Mouse (Mus musculus): ENCODE measurements at regions not wholly inside any gene's neighbourhood (a gene's known extent, or its start where the extent isn't known, plus 50 kb on each side); places are given as distances from the start of the nearest gene placed in this dataset.

DNA sequence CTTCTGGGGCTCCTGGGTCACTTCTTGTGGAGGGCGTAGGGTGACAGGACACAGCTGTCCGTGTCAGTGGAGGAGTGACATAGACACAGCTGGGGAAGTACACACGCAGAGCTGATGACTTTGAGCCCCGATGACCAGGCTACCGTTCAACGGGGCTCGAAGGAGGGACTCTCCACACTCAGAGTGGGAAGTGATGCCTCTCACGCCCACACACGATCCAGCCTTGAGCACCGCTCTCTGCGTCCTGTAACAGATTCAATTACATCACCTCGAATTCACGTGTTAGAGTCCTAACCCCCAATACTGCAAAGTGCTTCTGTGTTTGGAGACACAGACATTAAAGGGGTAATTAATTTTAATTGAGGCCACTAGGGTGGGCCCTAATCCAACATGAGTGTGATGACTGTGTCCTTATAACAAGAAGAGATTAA lies 101.4 kb upstream of the Sdk2 start:
- no peak for DNase-seq (ENCODE audit: low spot score in 2 of 2)

DNA sequence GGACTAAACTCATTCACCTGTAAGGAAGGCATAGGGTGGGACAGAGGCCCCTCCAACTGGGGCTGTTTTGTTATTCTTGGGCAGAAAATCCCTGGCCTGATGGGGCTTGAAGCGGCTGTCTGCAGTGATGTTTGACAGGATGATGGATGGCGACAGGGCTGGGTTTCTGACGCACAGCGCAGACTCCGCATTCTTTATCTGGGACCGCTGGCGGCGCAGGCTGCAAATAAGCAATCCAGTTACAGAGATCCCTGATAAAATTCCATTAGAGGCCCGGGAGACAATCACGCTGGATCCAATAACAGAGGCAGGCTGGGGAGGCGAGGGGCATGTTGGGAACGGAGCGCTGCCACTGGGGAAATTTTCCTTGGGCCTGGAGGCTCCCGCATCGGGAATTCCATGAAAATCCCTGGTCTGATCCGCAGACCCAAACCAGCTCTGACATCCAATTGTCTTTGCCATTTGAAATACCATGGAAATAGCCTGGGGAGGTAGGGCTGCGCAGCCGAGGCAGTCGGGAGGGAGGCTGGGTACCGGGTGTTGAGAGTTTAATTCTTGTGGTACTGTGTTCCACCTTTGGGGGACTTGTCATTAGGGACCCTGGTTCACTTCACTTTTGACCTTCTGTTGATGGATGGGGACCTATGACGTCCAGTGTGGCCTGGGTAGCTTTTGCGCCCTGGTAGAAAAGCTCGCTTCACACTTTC lies 99.0 kb upstream of the Sdk2 start:
- DNase-seq (ENCODE audit: low spot score in 2 of 2), result no peak

DNA sequence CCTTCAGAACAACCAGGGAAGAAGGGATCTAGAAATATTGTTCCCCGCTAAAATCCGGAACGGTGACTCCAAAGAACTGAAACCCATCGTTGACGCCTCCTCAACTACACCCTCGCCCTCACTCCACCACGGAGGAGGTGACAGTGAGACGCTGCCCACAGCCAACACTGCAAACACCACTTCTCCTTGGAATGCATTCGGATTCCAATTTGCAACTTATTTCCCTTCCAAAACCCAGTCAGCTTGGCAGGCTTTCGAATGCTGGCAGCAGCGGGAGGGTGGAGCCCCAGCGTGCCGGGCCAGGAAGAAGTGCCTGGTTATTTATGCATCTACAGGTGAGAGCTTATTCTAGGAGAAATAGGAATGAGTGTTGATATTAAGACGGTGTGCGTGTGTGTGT lies 85.9 kb upstream of the Sdk2 start:
- DNase-seq (ENCODE audit: low spot score in 2 of 2), result peak; percentile 30 to 53

DNA sequence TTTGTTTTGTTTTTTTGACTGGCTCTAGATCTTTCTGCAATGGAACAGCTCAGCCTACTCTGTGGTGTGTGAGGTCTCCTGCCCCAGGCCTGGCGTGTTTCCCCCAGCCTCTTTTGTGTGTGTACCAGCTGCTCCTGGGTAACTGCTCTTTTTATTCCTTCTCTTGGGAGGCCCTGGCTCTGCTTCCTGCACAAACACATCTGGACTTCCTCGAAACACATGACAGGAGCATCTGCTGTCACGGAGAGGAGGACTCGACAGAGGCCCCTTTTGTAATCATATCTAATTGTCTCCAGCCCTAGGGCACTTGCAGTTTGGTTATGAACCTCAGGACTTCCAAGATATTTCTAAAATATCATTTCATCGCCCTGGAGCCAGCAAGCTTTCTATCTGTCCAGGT lies 79.5 kb upstream of the Sdk2 start:
- no peak for DNase-seq (ENCODE audit: low spot score in 2 of 2)

DNA sequence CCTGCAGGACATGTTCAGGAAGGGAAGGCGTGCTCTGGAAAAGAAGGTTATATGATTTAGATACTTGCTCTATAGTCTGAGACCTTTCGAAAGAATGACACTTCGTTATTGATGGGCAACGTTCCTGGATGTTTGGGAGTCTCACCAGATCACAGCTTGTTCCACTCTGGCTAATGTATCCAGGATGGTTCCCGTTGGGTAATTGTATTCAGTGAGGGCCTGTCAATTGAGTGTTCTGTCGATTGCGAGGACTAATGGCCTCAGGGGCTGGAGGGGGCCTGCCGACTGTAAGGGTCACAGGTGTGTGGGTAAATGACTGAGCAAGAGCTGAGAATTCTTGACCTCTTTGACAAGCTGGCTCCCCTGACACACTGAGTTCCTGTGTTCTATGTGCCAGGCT lies 62.4 kb upstream of the Sdk2 start:
- no peak for DNase-seq (ENCODE audit: low spot score in 2 of 2)

DNA sequence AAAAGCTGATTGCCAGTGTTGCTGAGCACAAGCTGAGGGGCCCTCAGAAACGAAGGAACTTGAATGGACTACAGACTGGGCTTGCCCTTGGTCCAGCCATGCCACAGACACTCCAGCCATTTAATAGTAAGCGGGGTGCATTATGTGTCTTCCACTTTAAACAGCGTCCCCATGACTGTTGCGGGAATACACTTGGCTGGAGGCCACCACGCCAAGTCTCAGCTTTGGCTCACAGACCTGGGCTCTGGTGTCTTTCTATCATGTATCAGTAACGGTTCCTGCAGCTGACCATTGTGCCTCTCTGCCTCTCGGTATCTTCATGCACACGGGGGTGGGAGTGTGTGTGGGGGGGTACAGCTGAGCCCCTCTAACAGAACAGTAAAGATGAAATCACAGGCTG lies 62.0 kb upstream of the Sdk2 start:
- no peak for DNase-seq (ENCODE audit: low spot score in 2 of 2)

DNA sequence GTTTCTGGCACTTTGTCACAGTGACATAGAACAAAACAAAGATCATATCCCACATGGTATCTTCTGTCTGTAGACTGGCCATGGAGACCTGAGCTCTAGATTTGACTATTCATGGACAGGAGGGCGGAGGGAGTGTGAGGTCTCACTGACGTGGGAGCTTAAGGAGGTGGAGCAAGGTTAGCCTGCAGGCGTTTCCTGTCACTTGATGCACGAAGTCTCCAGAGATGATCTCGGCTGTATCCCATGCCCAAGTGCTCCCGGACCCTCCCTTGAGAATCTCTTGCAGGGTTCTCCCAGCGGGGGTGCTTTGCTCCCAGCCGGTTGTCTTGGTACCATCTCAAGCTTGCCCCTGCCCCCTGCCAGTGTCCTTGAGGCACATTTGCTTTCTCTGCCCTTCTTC lies 60.6 kb upstream of the Sdk2 start:
- no peak for DNase-seq (ENCODE audit: low spot score in 2 of 2)

DNA sequence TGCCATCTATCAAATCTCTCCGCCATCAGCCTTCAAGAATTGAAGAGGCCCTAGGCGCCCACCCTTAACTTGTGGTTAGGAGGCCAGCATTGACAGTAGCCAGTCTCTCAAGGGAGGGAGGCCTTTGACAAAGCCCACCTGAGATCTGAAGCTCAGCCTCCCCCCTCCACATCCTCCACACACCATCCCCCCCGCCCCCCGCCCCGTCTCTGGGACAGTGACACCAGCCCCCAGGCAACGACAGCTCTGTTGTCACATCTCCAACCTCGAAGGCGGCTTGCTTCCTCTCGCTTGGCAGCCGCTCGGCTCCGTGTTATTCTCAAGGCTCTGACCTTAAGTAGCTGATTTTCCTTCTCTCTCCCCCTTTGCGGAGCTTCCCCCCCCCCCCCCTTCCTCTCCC lies 55.3 kb upstream of the Sdk2 start:
- no peak for DNase-seq (ENCODE audit: low spot score in 2 of 2)

DNA sequence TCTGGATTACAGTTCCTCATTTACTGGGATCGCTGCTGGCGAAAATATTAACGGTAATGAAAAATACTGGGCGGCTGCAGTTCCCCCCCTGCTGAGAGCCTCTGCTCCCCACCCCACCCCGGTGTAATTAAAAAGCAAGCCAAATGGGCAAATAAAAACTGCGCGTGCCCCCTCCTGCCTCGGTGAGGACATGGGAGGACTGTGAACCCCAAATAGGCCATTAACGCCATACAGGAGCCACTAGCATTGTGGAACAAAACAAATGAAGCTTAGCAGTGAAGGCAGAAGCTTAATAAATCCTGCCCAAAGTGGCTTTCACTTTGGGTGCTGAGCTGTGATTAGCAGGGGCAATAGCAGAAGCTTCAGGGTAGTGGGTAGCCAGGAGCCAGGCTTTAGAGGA lies 52.3 kb upstream of the Sdk2 start:
- DNase-seq (ENCODE audit: low spot score in 2 of 2), result no peak
